Mouse (Mus musculus) 416B (cell line): ENCODE results near the gene Cenpt.
"Not testable (repeated sequence)": the region's sequence is repeated elsewhere in the genome, so short reads cannot be mapped to it uniquely, and the experiment has no call there.

Experiments used
- DNase-seq: peaks from one replicate; pipeline ENCODE4 v3.0.0; 2011; ENCODE audit warnings: low read depth

Cenpt gene

DNA sequence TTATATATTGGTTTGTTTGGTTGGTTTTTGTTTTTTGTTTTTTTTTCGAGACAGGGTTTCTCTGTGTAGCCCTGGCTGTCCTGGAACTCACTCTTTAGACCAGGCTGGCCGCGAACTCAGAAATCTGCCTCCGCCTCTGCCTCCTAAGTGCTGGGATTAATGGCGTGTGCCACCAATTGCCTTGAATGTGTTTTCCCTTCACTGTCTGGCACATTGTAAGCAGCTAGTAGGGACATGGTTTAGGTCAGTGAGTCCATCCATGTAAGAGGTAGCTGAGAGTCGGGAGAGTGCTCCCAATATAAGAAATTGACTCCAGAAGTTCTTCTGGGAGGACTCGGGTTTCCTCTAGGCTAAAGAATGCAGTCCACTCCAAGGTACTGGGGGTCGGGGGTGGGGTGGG, 1.2 kb upstream of the Cenpt start:
- DNase-seq = no peak

DNA sequence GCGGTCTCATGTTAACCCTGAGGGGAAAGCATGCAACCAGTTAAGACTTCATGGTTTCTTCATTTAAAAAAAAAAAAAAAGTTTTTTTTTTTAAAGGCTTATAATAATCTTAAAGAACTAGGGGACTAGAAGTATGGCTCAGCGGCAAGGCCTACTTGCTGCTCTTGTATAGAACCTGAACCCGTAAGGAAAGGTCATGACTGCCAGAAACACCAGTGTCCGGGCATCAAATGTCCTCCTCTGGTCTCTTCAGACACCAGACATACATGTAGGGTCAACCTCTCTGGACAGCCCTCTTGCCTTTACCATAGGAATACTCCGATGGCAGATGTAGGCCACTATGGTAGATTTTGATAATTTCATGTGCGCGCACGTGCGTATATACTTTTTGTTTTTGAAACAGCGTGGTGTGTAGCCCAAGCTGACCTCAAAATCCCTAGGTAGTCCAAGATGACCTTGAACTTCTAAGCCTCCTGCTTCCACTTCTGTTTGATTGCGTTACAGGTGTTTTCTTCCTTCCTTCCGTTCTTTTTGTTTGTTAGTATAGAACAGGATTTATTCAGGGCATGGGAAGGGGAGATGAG, 840 bp downstream of the Cenpt start:
- no peak for DNase-seq

DNA sequence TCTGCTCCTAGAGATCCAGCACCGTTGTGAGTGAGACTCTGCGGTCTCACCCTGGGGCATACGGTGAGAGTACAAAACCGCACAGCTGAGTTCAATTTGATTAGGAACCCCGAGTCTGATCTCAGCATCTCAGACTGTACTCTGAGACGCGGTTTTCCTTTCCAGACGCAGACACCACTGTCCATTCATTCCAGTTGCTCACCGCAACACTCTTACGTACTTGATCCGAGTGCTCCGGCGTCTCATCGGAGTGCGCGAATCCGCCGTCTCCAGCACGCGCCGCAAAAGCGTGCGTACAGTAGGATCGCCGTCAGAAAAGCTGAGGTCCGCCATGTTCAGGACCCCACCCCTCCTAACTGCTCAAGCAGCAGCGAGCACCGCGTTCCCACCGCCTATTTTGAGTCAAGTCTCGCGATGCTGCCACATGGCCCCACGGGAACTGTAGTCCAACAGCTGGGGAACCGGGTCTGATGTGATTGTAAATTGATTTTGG, 1.4 kb downstream of the Cenpt start:
- peak; percentile 95 for DNase-seq

DNA sequence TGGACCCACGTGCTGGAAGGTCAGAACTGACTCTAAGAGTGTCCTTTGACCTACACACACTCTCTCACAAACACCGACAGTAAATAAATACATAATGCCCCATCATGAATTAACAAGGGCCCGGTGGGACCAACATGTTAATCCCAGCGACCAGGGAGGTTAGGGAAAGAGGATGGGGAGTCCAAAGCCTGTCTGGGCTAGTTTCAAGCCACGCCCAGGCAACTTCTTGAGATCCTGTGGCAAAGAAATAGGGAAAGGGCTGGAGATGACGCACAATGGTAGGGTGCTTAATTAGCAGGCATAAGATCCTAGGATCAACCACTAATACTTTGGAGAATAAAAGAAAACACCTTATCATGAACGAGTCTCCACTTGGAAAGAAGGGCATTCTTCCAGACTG, 2.5 kb downstream of the Cenpt start:
- DNase-seq = no peak

DNA sequence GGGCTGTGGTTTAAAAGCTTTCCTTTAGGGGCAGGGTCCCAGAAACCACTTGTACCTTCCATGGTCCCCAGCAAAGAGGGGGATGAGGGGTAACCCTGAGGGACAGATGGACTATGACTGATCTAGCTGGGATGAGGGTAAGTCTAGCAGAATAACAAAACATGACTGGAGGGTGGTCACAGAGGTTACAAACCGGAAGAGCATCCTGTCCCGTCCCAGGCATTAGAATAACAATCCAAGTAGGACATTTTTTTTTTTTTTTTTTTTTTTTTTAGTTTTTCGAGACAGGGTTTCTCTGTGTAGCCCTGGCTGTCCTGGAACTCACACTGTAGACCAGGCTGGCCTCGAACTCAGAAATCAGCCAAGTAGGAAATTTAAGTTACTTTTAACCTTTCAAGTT, 3.1 kb downstream of the Cenpt start:
- DNase-seq = no peak

DNA sequence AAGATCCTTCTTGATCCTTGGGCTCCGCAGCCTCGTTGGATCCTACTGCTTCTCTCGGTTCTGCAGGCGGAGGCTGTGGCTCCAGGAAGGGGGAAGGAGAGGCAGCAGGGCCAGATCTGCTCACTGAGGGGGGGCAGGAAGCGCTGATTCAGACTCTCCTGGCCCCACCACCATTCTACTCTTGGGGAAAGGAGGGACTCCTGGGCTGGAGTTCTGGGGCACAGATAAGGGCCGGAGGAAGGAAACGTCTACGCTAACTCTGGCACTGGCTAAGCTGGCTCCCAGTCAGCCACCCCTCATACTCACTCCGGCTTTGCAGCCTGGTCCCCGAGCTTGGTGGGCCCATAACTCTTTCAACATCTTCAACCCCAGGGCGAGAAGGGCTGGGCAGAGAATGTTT, 6.4 kb downstream of the Cenpt start:
- peak; percentile 90 for DNase-seq

DNA sequence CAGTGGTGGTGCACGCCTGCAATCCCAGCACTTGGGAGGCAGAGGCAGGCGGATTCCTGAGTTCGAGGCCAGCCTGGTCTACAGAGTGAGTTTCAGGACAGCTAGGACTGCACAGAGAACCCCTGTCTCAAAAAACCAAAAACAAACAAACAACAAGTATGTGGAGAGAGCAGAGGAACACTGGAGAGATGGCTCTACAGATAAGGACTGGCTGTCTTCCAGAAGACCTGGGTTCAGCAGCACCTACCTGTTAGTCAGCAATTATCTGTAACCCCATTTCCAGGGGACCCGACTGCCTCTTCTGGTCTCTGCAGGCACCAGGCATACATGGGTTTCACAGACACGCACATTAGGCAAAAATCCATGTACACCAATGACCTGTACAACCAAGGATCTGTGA, 13.9 kb downstream of the Cenpt start:
- DNase-seq = no peak

DNA sequence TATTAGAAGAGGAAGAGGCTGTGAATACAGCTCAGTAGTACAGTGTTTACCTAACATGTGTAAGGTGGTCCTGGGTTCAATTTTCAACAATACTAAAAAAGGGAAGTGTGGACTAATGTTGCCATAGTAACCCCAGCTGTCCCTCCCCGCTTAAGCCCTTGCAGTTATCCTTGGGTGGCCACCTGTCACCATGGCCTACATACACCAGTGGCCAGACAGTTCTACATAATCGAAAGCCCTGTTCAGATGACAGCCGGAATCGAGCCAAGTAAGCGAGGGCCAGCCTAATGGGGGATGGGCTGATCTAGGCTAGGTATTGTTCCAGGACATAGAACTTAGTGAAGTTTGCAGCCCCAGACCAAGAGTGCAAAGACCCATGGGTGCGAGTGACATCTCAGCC, 16.1 kb downstream of the Cenpt start:
- no peak for DNase-seq

DNA sequence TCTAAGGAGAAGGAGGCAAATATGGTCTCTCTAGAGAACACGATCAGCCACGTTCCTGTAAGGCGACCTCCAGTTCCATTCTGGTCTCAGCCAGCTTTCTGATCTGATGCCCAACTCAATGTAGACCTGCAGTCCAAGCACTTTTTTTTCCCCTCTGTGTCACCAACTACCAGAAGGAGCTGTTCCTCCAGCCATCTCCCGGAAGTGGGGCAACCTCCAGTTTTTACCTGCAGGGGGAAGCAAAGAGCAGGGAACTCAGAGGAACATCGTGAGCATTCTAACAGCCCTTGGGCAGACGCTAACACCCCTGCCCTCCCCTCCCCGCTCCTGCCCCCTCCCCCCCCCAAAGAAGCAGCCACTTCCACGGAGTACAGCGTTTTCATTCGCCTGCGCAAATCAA, 17.8 kb downstream of the Cenpt start:
- DNase-seq = peak; percentile 90

DNA sequence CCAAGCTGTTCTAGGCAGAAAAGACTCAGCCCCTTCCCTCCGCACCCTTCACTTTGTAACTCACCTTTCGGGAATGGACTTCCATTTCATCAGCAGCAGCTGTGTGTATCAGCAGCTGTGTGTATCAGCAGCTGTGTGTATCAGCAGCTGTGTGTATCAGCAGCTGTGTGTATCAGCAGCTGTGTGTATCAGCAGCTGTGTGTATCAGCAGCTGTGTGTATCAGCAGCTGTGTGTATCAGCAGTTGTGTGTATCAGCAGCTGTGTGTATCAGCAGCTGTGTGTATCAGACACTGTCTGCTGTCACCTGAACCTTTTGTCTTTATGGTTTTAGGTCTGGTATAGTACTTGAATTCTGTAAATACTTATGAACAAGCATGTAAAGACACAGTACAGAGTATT, 19.3 kb downstream of the Cenpt start:
- DNase-seq = not testable (repeated sequence)

DNA sequence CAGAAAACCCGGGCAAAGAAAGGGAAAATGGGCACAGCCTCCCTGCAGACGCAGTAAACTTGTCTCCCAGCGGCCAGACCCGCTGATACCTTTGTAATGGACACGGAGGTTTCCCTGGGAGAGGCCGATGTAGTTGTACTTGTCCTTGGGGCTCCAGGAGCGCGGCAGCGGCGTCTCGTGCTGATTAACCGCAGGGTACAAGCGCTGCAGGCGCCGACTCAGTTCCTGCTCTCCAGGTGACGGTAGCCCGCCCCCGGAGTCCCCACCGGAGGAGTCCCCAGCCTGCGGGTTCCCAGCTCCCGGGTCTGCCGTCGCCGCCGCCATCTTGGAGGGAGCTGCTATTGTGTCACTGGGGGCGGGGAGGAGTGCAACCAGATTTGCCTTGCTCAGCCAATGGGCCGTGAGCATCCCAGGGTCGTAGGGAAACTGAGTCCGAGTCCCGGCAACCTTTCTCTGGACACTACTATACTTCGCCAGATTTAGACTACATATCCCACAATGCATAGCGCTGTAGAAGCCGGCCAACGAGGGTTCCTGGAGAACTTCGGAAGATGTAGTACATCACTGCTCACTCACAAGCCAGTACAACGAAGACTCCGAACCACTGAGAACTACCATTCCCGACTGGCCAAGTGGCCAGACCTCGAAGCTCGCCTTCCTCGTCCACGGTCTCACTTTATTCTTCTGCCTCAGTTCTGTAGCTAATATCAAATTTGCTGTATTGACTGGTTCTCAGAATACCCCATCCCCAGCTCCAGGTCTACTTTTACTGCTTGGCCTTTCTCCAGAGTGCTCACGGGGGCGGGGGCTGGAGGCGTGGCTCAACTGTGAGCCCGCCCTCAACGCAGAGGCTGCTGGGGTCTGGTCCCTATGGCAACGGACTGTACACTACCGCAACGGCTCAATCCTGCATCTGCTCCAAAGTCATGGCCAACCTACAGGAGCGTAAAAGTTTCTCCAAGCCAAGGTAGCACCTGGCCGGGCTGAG, 25.9 kb downstream of the Cenpt start, which contains the start of the genes Ranbp10 and Tsnaxip1:
Gene Ranbp10 (minus strand): TSS at position 490 of the 988 bp plus-strand sequence.
Gene Tsnaxip1 (plus strand): TSS at position 871 of the 988 bp plus-strand sequence.
- DNase-seq = peak; percentile 100

DNA sequence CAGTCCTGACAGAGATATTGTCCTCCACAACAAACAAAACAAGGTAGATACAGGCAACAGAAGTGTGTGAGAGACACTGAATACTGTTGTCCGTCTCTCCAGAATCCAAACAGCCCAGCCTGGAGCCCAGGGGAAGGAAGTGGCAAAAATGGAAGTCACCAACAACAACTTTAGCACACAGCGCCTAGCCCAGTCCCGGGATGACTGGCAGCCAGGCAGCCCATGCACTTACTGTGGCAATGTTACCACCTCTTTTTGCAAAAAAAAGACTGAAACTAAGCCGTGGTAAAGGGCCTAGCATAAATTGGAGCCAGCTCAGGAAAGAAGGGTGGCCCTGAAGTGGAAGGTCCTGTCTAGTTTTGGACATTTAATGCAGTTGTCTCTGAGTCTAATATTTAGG, 26.7 kb downstream of the Cenpt start:
- DNase-seq = peak; percentile 34

DNA sequence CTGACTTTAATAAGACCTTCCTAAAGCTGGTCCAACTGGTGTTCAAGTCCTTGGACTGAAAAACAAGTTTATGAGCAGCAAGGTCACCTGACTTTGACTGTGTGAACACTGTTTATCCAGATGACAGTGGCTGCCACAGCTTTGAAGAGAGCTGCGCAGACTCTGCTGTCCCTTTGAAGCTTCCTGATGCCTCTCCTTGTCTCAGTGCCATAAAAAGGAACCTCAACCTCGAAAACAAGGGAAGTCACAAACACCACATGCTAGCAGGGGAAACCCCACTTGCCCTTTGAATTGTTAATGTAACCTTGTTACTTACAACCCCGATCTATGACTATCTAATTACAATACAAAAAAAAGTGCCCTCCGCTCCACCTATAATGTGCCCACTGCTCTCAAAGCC, 27.6 kb downstream of the Cenpt start:
- no peak for DNase-seq

DNA sequence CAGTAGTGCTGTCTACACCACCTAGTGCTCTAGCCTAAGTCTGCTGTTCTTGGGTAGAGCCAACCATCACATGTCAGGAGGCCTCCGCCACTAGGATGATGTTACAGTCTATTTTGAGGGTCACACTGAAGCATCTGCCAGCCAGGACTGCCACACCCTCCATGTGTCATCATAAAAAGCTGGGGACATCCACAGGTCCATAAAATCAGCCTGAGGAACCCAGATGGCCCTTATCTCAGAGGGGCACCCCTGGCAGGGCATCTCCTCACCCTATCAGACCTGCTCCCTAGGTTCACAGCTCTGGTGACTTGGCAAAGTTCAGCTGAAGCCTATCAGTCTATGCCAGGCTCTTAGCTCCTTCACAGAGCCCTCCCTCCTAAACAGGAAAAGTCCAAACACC, 32.2 kb downstream of the Cenpt start:
- DNase-seq = no peak

DNA sequence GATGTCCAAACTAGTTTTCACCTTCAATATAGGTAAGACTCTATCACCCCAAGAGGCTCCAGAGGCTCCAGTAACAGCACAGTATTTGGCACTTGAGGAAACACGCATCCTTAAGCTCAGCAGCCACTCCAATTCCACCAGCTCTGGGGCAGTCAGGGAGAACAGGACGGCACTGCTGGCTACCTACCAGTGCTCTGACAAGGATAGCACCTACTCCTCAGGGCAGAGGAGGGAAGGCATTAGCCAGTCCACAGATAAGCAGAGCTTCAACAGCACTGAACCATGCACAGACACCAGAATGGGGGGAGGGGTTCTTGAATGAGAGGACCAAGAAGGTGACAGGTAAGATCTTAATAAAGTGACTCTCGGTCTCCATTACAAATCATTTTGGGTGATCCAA, 33.4 kb downstream of the Cenpt start:
- no peak for DNase-seq

DNA sequence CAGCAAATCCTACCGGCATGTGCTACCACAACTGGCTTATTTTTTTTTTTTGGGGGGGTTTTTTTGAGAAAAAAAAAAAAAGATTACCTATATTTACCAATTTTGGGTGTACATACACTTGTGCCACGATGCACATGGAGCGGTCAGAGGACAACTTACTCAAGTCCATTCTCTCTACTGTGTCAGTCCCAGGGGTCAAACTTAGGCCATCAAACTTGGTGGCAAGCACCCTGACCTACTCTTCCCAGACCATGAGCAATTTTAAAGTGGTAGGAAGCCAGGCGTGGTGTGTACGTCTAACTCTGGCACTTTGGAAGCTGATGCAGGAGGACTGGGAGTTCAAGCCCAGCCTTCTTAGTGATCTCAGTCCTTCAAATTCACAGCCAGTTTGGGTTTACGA, 39.8 kb downstream of the Cenpt start:
- no peak for DNase-seq

DNA sequence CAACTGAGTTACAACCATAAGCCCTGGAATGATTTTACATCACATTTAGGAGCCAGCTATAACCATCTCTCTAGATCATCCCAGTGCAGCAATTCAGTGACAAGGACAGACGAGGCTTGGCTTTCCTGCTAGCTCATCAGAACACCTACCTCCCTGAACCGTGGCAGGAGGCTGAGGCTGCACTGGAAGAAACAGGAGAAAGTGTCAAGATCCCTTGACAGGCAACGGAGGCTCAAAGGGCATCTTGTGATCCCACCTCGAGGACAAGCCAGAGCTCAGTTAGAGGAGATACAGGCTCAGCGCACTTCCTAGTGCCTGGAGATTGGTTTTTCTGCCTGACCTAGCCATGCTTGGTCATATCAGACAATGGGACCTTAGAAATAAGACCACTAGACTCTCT, 40.6 kb downstream of the Cenpt start:
- no peak for DNase-seq

DNA sequence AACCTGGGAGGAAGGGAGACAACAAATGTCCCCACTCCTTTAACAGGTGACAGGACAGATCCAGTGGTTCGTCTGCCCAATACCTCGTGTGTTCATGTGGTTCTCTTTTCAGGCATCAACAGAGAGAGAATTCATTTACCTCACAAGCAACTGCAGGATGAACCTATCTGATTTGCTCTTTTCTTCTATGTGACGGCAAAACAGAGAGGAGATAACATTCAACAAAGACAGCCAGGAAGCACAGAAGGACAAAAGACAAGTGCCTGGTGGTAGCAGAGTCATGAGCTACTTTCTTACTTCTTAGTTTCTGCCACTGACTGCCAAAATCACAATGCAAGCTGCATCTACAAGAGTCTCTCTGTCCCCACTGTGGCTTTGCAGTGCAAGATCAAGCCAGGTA, 41.5 kb downstream of the Cenpt start:
- no peak for DNase-seq

DNA sequence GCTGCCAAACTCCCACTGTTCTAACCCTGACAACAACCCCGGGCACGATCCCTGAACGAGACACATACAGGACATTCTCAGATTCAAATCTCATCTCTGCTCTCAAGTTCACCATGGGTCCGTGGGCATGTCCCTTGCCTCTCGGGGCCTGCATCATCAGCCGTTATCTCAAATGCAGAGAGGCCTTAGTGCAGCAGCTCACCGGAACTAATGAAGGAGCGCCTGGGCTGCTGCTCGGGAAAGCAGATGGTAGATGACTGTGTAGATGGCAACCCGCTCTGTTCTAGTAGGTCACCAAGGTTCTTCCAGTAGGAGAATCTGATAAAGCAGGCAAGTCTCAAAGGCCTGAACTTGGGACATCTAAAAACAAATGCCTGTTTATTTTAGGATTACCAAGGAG, 42.0 kb downstream of the Cenpt start:
- DNase-seq = no peak

DNA sequence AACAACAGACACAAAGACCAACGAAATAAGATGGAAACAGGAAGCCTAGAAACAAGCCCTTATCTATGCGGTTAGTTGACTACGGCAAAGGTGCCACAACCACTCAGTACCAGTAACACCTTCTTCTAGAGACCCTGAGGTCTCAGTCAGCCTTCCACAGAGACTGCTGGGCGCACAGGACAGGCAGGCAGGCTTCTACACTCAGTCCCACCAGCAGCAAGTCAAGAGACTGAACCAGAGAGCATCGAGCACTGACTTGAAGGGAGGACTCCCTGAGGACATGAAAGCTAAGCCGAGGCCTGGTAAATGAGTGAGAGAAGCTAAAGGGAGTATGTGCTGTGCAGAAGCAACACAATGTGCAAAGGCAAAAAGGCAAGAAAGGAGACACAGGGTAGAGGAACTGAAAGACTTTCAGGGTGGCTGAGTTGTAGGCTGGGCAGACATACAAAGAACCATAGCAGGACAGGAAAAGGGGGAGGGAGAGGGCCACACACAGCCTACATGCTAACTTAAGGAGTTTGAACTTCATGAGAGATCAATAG, 42.8 kb downstream of the Cenpt start:
- no peak for DNase-seq

DNA sequence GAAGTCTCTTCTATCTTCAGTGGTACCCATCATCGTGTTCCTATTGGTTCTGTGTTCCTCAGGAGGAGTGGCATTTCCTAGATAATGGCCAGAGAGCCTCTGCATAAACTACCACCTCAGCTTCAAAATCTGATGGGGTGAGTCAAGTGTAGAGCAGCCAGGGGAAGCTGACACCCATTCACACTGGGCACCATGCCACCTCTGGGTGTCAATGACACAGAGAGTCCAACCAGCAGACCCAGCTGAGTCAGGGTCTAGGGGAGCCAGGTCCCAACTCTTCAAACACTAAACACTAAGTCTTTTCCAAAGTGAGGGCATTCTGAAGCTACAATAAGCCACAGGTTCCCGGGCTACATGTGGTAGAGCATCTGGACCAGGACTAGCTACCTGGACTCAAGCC, 44.6 kb downstream of the Cenpt start:
- DNase-seq = peak; percentile 32

DNA sequence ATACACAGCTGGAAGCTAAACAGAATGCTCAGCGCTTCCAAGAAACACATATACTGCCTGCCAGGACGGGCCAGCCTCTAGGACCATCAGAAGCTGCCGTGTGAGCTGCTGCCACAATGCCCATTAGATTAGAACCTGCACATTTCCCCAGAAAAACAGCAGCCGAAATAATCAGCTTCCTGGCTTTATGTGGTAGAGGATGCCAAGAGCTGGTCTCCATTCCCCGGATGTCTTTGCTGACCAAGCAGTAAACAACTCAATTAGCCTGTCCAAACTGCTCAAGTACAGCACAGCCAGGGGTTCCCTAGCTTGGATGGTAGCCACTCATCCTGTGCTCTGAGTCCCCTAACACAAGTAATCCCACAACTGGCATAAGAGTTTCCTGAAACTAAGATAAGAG, 45.3 kb downstream of the Cenpt start:
- no peak for DNase-seq

DNA sequence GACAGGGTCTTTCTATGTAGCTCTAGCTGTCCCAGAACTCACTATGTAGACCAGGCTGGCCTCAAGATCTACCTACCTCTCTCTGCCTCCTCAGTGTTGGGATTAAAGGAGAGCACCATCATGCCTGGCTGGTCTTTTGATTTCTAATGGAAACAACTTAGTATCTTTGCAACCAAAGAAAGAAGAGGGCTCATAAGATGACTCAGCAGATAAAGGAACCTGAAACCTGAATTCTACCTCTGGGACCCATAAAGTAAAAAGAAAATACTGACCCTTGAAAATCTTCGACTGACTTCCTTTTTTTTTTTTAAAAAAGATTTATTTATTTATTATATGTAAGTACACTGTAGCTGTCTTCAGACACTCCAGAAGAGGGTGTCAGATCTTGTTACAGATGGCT, 47.1 kb downstream of the Cenpt start:
- DNase-seq = no peak
